In the genomic region with DNA sequence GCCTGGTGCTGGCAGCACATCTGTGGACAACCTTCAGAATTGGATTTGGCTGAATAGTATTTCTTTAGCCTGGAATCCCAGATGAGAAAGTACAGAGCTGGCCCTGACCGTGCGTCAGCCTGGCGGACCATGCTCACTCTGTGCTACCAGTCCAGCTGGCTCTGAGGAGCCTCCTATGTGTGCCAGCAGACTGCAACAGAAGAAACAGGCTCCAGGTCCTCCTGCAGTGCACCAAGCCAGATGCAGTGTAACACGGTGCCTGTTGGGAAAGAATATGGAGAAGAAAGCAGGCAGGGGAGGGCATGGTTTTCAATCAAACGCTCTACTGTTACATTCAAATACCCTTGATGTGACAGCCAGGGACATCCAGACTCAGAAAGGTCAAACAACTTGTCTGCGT, we compare ENCODE assay signal across 9 mouse cellular contexts. TPM values are rescaled to one million over a fixed set of nuclear protein-coding genes. Genes with fewer than 3 reads are reported as not detected.
DNase-seq lines count a peak whose midpoint lies in the region; ATAC-seq lines count a peak whose summit lies in the region.
"Had no signal": no experiment of that assay in that cellular context is flagged by ENCODE, and none has a peak within 500 bp of the region (broad histone marks: within the 10 kb centered on the region; RNA-seq: fewer than 3 reads in every experiment).

No protein-coding gene starts in this region.

- no peak overlapping the region for H3K4me2 ChIP-seq in forebrain, embryonic 13.5 days
- no peak overlapping the region for H3K4me2 ChIP-seq in forebrain, embryonic 12.5 days
- H3K4me2 ChIP-seq: liver, embryonic 13.5 days had no signal

- H3K36me3 ChIP-seq in forebrain, embryonic 13.5 days (ENCODE audit: poor library complexity, severe bottlenecking): no peaks in the 10 kb centered on the region
- no peaks in the 10 kb centered on the region for H3K36me3 ChIP-seq in forebrain, embryonic 12.5 days (replicated peaks)
- H3K36me3 ChIP-seq: liver, embryonic 13.5 days had no signal

- H3K27ac ChIP-seq in forebrain, embryonic 13.5 days: peak overlapping the region; percentile 80; the same call in 1 of the 2 replicates
- H3K27ac ChIP-seq in forebrain, embryonic 12.5 days: no peak overlapping the region
- H3K27ac ChIP-seq: liver, embryonic 13.5 days had no signal

- no peak overlapping the region for H3K9ac ChIP-seq in forebrain, embryonic 13.5 days
- no peak overlapping the region for H3K9ac ChIP-seq in forebrain, embryonic 12.5 days
- H3K9ac ChIP-seq: liver, embryonic 13.5 days had no signal

- ATAC-seq in forebrain, embryonic 13.5 days: no peak; the same call in 1 of the 2 replicates
- no peak for ATAC-seq in forebrain, embryonic 12.5 days (ENCODE audit: low FRiP score)
- no peak for ATAC-seq in erythroid progenitor cell, adult 5-6 weeks (replicated peaks; ENCODE audit: low FRiP score, poor library complexity, severe bottlenecking)

- H3K4me1 ChIP-seq in forebrain, embryonic 13.5 days: peaks cover 61% of the 10 kb centered on the region
- peaks cover 39% of the 10 kb centered on the region for H3K4me1 ChIP-seq in forebrain, embryonic 12.5 days
- H3K4me1 ChIP-seq: liver, embryonic 13.5 days had no signal

- H3K27me3 ChIP-seq in forebrain, embryonic 13.5 days: no peaks in the 10 kb centered on the region
- 0 out of 2 replicates have a peak, but pooled peaks cover 6% of the 10 kb centered on the region for H3K27me3 ChIP-seq in forebrain, embryonic 12.5 days
- H3K27me3 ChIP-seq: liver, embryonic 13.5 days had no signal

- no peaks in the 10 kb centered on the region for H3K9me3 ChIP-seq in forebrain, embryonic 13.5 days (replicated peaks)
- no peaks in the 10 kb centered on the region for H3K9me3 ChIP-seq in forebrain, embryonic 12.5 days
- H3K9me3 ChIP-seq: liver, embryonic 13.5 days had no signal

- intact Hi-C loops in heart, postnatal 25 days (cut with DNase I): no loop called here

- H3K4me3 ChIP-seq in forebrain, embryonic 13.5 days: no peak overlapping the region
- H3K4me3 ChIP-seq in forebrain, embryonic 12.5 days (replicated peaks): no peak overlapping the region
- H3K4me3 ChIP-seq: liver, embryonic 13.5 days had no signal

- peak; percentile 19 for DNase-seq in MN1 (ENCODE audit: low spot score)
- DNase-seq in cerebellum, postnatal 25 days: peak; percentile 61 to 73
- peak; percentile 43 for DNase-seq in heart, postnatal 25 days (ENCODE audit: low spot score)
- no peak for DNase-seq in thymus, postnatal 0 days (ENCODE audit: low spot score)
- DNase-seq in kidney, adult 8-10 months: no peak
- DNase-seq: liver, embryonic 13.5 days had no signal

- WGBS in forebrain, embryonic 13.5 days: 59% methylated on average over 6 of the region's 6 CpGs
- WGBS in forebrain, embryonic 12.5 days: 72% methylated on average over 6 of the region's 6 CpGs

RNA-seq across cellular contexts. Expression of a gene that starts 48.3 kb away (rescaled TPM):
- polyA plus RNA-seq in forebrain, embryonic 13.5 days (2015; fragmentation: Nextera tagmentation; extraction: Ambion mirVana): 2.8 and 3.5 TPM in 2 replicates
- 4.0 and 4.7 TPM in 2 replicates for polyA plus RNA-seq in forebrain, embryonic 12.5 days (2016; fragmentation: Nextera tagmentation; extraction: Ambion mirVana)
- total RNA-seq in heart, postnatal 25 days (2021): 10 to 100 TPM; 14.9 to 15.4 TPM
- polyA plus RNA-seq in thymus, postnatal 0 days (2015; fragmentation: Nextera tagmentation; extraction: Ambion mirVana): 0.60 and 0.64 TPM in 2 replicates
- total RNA-seq in erythroid progenitor cell, adult 5-6 weeks (2015; ENCODE audit: low replicate concordance): not detected in 2 replicates
- not detected in 2 replicates for total RNA-seq in erythroid progenitor cell, adult 5-6 weeks (2017; ENCODE audit: low replicate concordance)

Comparison
In these comparisons a context has a peak if more than half of its experiments do, and no peak if none do; other contexts are left out.
1. DNase-seq: peak in MN1 (single experiment), cerebellum, postnatal 25 days (2 of 2) and heart, postnatal 25 days (single experiment); none in thymus, postnatal 0 days (single experiment) and kidney, adult 8-10 months (0 of 2).